Mouse (Mus musculus) CD4-positive, CD25-positive, alpha-beta regulatory T cell, adult 2 months (primary cell): ENCODE measurements around the gene Podn.

ENCODE experiments used
- DNase-seq: peaks from one replicate; pipeline ENCODE4 v3.0.0-alpha.2; 2012; ENCODE audit warnings: low read depth, low spot score

Podn gene

DNA sequence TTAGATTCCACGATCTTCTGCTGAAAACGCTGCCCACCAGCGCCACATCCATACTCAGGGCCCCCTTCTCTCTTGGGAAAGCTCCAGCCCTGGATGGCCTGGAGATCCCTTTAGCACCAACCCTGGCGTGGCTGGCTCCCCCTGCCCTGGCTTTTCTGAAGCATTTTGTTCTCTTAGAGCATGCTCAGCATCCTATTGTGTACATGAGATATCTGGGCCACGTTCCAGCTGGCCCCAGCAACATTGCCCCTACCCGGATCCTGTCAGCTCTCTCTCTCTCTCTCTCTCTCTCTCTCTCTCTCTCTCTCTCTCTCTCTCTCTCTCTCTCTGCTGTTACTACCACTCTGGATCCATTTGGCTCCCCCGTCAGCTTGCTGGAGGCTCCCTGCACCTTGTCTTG lies 90.9 kb downstream of the Podn start:
- DNase-seq, result no peak

DNA sequence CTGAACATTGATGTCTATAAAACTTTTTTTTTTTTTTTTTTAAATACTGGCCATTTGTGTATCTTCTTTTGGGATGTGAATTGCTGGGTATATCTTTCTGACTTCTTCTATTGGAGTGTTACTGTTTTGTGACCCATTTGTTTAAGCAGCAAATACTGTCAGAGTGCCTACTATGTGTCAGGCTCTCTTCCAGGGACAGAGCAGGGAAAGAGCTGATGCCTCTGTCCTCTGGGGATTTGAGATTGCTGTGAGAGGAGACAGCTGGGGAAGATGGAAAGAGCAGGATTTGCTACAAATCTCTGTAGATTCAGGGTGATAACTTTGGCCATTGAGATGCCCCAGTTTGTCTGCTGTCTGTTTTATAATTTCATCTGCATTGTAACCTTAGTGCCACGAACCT lies 96.9 kb downstream of the Podn start:
- DNase-seq, result no peak

GRCm38 (mm10) chr4:107998641-107999332 lies 97.5 kb downstream of the Podn start:
- no peak for DNase-seq

DNA sequence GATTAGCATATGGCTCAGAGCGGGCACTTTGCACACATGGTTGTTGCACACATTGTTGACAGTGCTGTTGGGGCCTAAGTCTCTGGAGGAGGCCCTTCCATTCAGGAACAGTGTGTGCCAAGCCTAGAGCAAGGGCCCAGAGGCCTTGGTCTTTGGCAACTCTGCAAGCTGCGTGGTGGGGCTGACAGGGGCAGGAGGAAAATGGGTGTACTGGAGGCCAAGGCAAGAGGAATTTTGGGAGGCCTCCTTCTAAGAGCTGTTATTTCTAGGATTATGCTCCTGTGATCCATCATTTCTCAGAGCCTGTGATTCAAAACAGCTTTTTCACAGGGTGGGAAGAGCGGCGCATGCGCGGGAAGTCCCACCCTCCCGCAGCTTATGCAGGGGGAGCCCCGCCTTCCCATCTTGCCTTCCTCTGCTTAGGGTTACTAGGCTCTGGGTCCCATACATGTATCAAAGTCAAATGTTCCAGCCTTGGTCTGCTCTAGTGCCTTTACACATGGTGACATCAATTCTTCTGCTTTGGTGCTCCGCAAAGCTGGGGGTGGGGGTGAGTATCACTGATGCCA lies 99.7 kb downstream of the Podn start:
- DNase-seq, result no peak

DNA sequence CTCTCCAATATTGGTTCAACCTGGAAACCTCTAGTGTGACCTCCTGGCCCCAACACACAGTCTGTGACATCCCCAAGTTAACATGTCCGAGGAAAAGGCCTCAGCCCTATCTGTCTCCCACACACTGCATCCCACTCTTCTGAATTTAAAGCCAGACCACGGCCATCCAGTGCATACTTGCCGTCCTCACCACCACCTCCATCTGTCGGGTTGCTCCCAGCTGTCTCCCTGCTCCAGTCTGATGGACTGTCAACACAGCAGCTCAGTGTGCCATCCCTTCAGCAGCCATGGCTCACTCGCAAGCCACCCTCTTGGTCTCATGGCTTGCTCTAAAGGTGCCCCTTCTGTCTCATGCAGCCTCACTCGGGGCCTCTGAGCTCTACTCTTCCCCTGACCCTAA lies 100.5 kb downstream of the Podn start:
- no peak for DNase-seq

DNA sequence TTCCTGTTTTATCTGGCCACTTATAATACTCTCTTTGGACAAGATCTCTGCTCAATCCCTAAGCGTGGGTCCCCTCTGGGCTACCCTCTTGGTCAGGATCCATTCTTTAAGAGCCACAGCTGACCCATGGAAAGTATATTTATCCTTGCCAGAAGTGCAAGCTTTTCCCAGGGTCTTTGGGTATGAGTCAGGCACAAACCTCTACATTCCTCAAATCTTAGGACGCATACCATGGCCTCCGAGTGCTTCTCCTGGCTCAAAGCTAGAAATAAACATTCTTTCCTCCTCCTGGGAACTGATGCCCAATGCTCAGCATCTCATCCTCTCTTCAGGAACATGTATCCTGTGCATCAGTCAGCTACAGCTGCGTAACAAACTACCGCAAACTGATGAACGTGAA lies 101.2 kb downstream of the Podn start:
- no peak for DNase-seq

DNA sequence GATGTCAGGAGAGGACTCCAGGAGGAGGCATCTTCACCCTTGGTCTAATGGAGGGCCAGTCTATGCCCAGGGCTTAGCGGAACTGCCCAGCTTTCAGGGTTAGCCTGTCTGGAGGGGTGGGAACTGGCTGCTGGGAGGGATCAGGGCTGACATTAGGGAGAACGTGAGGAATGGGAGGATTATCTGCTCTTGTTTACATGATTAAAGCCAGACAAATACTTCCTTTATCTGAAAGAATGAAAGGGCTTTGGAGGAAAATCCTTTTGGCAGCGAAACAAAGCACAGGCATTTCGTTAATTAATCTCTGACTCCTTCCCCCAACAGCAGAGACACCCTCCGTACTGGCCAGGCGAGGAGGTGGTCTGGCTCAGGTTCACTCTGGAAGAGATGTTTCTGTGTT lies 104.4 kb downstream of the Podn start:
- DNase-seq, result no peak

- DNase-seq, result no peak
These were observed 105.4 kb downstream of the Podn start for GRCm38 (mm10) chr4:107990818-107991217.

DNA sequence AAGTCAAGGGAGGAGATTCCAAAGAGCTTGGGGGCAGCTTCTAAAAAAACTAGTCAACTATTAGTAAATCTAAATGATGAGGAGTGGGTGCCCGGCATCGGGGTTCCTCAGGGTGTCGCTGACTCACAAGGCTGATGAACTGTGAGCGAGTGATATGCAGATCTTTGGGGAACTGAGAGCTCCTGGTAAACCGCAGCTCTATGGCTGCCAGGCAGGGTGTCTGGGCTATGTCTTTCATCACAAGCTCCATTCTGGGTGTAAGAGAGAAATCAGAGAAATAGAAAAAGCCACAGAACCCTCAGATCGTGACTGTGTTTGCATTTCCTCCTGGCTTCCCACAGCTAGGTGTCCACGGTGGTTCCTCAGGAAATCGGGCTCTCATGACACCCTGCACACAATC lies 107.3 kb downstream of the Podn start:
- DNase-seq, result peak; percentile 19

- no peak for DNase-seq
These were observed 109.7 kb downstream of the Podn start for GRCm38 (mm10) chr4:107986386-107987168.

GRCm38 (mm10) chr4:107985812-107986211 lies 110.4 kb downstream of the Podn start:
- no peak for DNase-seq

GRCm38 (mm10) chr4:107984282-107984981 lies 111.8 kb downstream of the Podn start:
- no peak for DNase-seq

DNA sequence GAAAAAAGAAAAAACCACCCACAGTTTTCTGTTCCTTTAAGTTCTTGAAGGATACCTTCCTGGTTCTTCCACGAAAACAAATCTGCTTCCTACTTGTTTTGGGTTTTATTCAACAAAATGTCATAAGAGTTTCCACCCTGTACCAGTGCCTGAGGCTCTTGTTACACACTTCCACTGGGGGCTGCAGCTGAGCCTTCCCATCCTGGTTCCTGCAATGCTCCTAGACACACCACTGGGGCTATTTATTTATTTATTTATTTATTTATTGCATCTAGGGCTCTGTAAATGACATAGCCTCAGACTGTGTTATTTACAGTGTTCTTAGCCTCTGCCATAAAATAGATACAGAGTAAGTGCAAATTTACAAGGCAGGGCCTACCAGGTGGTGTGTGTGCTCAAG lies 112.5 kb downstream of the Podn start:
- no peak for DNase-seq

GRCm38 (mm10) chr4:107980002-107980600 lies 116.1 kb downstream of the Podn start:
- DNase-seq, result no peak

DNA sequence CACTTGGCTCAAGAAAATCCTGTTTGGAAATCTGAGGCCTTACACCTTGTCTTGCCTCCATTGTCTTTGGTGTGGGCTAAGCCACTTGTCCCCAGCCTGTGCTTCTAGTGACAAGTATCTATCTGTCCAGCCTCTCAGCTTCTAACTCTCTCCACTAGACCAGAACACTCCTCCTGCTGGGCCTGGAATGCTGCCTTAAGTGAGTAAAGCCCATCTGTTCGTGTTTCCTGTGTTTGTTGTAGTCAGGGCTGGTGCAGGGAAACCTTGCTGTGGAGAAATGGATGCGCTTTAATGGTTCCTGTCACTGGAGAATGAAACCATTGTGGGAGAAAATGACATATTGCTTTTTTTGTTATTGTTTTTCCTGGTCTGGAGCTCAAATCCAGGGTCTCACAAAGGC lies 116.7 kb downstream of the Podn start:
- no peak for DNase-seq

GRCm38 (mm10) chr4:107977593-107977992 lies 118.7 kb downstream of the Podn start:
- DNase-seq, result no peak

DNA sequence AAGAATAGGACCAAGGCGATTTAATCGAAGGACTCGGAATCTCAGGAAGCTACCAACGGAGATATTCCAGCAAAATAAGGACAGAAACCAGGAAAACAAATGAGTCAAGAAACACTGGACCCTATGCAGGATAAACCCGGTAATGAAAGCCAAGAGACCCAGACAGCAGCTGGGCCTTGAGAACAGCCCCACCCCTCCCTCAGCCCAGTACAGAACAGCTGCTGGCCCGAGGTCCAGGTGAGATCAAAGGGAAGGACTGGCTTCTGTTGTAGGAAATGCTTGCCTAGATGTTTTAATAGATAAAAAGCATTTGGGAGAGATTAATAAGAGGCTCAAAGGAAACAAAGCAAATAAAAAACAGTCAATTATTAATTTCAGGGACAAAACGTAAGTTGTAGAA lies 121.2 kb downstream of the Podn start:
- no peak for DNase-seq

DNA sequence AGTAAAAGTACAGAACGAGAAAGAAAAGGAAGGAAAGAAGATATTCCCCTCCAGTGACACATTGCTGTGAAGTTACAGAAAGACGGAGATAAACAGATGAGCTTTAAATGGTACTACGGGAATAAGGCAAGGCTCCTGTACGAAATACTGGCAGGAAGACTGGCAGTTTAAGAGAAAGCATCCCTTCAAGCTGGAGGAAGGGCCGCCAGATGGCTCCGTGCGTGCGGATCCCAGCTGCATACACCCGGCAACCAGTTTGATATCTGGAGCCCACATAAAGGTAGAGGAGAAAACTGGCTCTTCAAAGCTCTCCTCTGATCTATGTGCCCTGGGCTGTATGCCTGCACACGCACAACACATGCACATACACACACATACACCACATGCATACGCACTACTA lies 121.7 kb downstream of the Podn start:
- DNase-seq, result no peak

DNA sequence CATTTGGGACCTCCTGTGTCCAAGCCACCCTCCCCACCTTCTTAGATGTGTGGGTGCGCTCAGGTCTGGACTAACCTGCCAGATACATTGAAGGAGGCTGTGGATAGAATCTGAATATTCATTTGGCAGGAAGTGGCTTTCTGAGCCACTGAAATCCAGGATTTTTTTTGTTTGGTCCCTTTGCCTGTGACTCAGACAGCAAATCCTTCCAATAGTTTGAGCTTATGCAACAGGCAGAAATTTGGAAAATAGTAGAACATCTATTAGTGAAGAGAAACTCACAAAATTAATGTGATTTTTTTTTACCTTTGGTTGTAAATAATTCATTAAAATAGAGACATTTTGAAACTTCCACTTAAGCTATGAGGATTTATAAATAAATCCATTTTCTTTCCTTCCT lies 125.1 kb downstream of the Podn start:
- DNase-seq, result no peak

GRCm38 (mm10) chr4:107969781-107970180 lies 126.5 kb downstream of the Podn start:
- DNase-seq, result no peak

DNA sequence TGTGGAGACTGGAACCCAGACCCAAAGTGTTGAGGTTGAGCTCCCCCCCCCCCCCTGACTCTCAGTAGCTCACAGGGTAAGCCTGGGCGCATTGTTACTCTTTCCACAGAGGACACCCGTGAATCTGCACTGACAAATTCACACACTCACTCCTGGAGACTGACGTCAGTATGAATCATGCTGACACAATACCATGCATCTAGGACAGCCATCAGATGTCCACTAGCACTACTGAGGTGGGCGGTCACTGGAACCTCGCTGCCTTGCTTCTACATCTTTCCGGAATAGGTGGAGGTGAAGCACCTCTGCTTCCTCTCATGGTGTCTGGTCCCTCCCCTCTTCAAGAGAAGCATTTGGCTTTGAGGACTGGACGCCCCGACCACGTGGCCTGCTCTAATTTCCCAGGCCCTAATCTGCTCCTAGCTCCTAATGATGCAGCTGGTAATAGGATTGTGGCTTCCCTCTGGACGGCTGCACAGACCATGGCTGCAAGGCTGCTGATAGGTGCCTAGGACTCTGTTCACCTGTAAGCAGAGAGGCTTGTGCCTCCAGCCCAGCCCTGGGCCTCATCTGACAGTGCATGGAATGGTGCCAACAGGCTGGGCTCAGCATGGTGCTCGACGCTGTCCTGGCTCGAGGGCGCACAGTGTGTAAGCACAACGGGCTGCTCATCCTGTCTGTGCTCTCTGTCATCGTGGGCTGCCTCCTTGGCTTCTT lies 128.1 kb downstream of the Podn start, which contains the start of gene Slc1a7:
Slc1a7 (plus strand) TSS at position 367 of the 717 bp plus-strand sequence.
- DNase-seq, result no peak
